Mouse (Mus musculus) myocyte (in vitro differentiated cells): ENCODE data around the gene Trappc10. TPM values are rescaled to one million over a fixed set of nuclear protein-coding genes. Genes with fewer than 3 reads are reported as not detected.
A peak's percentile ranks its signal among the peaks of the same experiment; 100 is the strongest.

Experiments
- H3K27me3 ChIP-seq: one replicate; pipeline ENCODE4 v1.6.1; 2011; ENCODE audit not compliant: control insufficient read depth, insufficient read depth, insufficient read length
- H3K36me3 ChIP-seq: one replicate; pipeline ENCODE4 v1.6.1; 2011; ENCODE audit not compliant: control insufficient read depth, insufficient read depth
- H3K4me2 ChIP-seq: one replicate; pipeline ENCODE4 v1.6.1; 2011; ENCODE audit warnings: low read depth, control low read depth
- H3K4me3 ChIP-seq: one replicate; pipeline ENCODE4 v1.5.1; 2011; ENCODE audit warnings: mild to moderate bottlenecking, control low read depth, moderate library complexity
- H3K79me2 ChIP-seq: one replicate; pipeline ENCODE4 v1.6.1; 2011; ENCODE audit not compliant: control insufficient read depth, insufficient read depth
- H3ac ChIP-seq: one replicate; pipeline ENCODE4 v1.6.1; 2011; ENCODE audit not compliant: control insufficient read depth, insufficient read length
- CEBPB ChIP-seq: IDR thresholded peaks from 2 replicates; pipeline ENCODE4 v1.6.1; 2011; ENCODE audit warnings: mild to moderate bottlenecking, moderate library complexity; ENCODE audit not compliant: poor library complexity, insufficient read depth, severe bottlenecking
- E2F4 ChIP-seq: IDR thresholded peaks from one replicate; pipeline ENCODE4 v1.6.1; 2011; ENCODE audit warnings: mild to moderate bottlenecking, control low read depth, moderate library complexity; ENCODE audit not compliant: insufficient read depth
- MAX ChIP-seq: IDR thresholded peaks from one replicate; pipeline ENCODE4 v1.6.1; 2011; ENCODE audit warnings: low read depth, mild to moderate bottlenecking, control low read depth
- MYOD1 ChIP-seq, 3 experiments: IDR thresholded peaks; one replicate each; pipeline ENCODE4 v1.6.1; 2011; ENCODE audit warnings: control low read depth in 2 of 3, low read depth in 2 of 3, mild to moderate bottlenecking in 2 of 3, moderate library complexity in 1 of 3; ENCODE audit not compliant: insufficient read length in 2 of 3, control insufficient read depth in 1 of 3
- MYOG ChIP-seq, 3 experiments: IDR thresholded peaks; one replicate each; pipeline ENCODE4 v1.6.1; 2011; ENCODE audit warnings: control low read depth in 2 of 3, low read depth in 2 of 3, mild to moderate bottlenecking in 2 of 3; ENCODE audit not compliant: insufficient read length in 2 of 3, control insufficient read depth in 1 of 3, insufficient read depth in 1 of 3
- POLR2A ChIP-seq: IDR thresholded peaks from one replicate; pipeline ENCODE4 v1.6.1; 2011; ENCODE audit warnings: low read depth, mild to moderate bottlenecking, control low read depth, moderate library complexity; ENCODE audit not compliant: insufficient read length
- POLR2AphosphoS2 ChIP-seq: IDR thresholded peaks from one replicate; pipeline ENCODE4 v1.6.1; 2011; ENCODE audit warnings: low read depth, control low read depth; ENCODE audit not compliant: insufficient read length
- REST ChIP-seq: IDR thresholded peaks from one replicate; pipeline ENCODE4 v1.6.1; 2011; ENCODE audit warnings: mild to moderate bottlenecking, control low read depth, moderate library complexity; ENCODE audit not compliant: insufficient read depth, insufficient read length
- SRF ChIP-seq: IDR thresholded peaks from one replicate; pipeline ENCODE4 v1.6.1; 2011; ENCODE audit warnings: low read depth; ENCODE audit not compliant: control insufficient read depth, insufficient read length
- TCF12 ChIP-seq: IDR thresholded peaks from one replicate; pipeline ENCODE4 v1.6.1; 2011; ENCODE audit warnings: mild to moderate bottlenecking, control low read depth; ENCODE audit not compliant: poor library complexity, insufficient read depth, severe bottlenecking
- TCF3 ChIP-seq: IDR thresholded peaks from one replicate; pipeline ENCODE4 v1.6.1; 2011; ENCODE audit warnings: low read depth, control low read depth; ENCODE audit not compliant: insufficient read length
- USF1 ChIP-seq: IDR thresholded peaks from one replicate; pipeline ENCODE4 v1.6.1; 2011; ENCODE audit warnings: low read depth, mild to moderate bottlenecking, control low read depth, moderate library complexity
- polyA plus RNA-seq: library from polyadenylated mRNA; unstranded; fragments of >200 nt; fragmentation: generic; extraction: Trizol; gene quantifications from one replicate; pipeline ENCODE4 v1.2.1, GENCODE M21; 2012; ENCODE audit warnings: missing spikeins

The Trappc10 gene
- polyA plus RNA-seq, 1 experiment = 24.6 TPM

DNA sequence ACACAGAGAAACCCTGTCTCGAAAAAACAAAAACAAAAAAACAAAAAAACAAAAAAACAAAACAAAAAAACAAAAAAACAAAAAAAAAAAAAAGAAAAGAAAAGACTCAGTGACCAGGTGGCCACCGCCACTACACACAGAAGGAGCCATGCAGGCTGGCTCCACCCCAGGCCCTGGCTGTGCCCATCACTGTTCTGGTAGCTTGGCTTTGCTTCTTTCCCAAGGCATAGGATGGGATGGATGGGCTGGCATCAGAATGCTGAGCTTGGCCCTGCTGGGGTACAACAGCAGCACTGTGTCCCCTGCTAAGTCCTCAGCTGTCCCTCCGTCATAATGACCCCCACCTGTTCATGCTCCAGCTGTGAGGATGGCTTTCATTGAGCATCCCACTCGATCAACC lies 44.5 kb upstream of the Trappc10 start:
- H3K4me3 ChIP-seq = no peak overlapping the region
- no peaks in the 10 kb centered on the region for H3K27me3 ChIP-seq
- no peak overlapping the region for H3ac ChIP-seq
- H3K79me2 ChIP-seq = peaks cover 8% of the 10 kb centered on the region
- TF ChIP-seq MYOD1 (IDR thresholded peaks at IDR 0.05; ENCODE audit: control insufficient read depth in 1 of 3, insufficient read length in 2 of 3, low read depth in 2 of 3) (peak in 1 of 3 experiments; percentile 69), MYOG (IDR thresholded peaks at IDR 0.05; ENCODE audit: control insufficient read depth in 1 of 3, insufficient read depth in 1 of 3, insufficient read length in 2 of 3, low read depth in 2 of 3) (peak in 1 of 3 experiments; percentile 11), USF1 (no peak)
- no peaks in the 10 kb centered on the region for H3K36me3 ChIP-seq
- no peak overlapping the region for H3K4me2 ChIP-seq

DNA sequence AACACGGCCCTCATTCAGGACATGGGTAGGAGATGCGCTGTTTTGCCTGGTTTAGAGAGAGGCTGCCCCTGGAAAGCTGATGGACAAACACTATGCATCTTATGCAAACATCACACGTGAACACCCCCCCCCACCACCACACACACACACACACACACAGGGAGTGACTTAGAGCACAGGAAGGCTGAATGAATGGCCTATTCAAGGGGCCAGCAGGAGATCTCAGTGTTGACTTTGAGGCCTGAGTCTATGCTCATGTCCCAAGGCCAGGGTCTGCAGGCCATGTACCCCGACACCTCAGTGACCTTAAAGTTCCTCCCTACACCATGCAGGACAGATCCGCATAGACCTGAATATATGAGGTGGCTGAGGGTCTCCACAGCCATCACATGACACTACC lies 43.7 kb upstream of the Trappc10 start:
- Histone ChIP-seq H3K4me2 (no peak overlapping the region), H3K4me3 (no peak overlapping the region), H3K79me2 (peaks cover 8% of the 10 kb centered on the region), H3K36me3 (no peaks in the 10 kb centered on the region), H3ac (no peak overlapping the region), H3K27me3 (no peaks in the 10 kb centered on the region)
- no peak for TF ChIP-seq E2F4
- no peak for TF ChIP-seq POLR2AphosphoS2
- TF ChIP-seq MYOG (IDR thresholded peaks at IDR 0.05; ENCODE audit: control insufficient read depth in 1 of 3, insufficient read depth in 1 of 3, insufficient read length in 2 of 3, low read depth in 2 of 3) = no peak

DNA sequence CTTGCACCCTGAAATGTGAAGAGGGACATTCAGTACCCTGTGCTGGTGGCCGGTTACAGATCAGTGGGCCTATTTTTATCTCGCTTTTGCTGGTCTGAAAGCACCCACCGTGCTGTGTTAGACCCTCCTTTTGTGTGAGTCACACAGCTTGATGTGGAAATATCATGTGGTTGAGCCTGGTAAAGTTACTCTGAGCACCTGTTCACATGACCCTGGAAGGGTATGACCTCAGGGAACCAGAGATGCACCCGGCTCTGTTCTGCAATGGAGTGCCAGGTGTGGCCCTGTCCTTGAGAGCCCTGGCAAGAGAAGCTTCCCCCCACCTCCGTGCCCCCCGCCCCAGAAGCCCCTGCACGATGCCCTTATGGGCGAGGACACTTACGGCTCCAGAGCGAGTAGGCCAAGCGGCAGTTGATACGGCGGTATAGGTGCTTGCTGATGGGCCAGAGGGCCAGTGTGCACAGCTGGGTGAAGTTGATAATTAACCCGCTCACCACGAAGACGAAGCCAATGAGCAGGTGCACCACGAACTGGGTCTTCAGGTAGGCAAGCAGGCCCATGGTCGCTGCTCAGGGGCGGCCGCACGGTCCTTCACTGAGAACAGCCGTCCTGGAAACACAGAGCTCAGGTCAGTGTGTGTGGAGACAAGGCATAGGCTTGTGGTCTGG lies 43.2 kb upstream of the Trappc10 start:
- no peaks in the 10 kb centered on the region for H3K36me3 ChIP-seq

DNA sequence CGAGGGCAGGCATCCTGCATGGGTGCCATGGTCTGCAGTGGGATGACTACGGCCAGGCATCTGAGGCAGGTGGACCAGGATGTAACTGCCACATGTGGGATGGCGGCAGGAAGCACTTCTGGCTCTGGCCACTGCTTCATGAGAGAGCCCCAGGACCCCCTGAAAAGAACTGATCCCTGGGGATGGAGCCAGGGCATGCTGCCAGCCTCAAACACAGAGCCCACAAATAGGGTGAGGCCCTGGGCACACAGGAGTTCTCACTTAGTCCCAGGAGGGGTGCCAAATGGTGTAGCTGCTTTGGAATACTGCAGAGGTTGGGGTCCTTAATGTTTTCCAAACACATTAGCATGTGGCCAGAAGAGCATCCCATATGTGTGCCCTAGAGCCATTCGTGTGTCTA lies 41.5 kb upstream of the Trappc10 start:
- Histone ChIP-seq H3K4me3 (no peak overlapping the region), H3K79me2 (no peaks in the 10 kb centered on the region), H3K36me3 (no peaks in the 10 kb centered on the region), H3K4me2 (no peak overlapping the region), H3ac (no peak overlapping the region), H3K27me3 (no peaks in the 10 kb centered on the region)
- no peak for TF ChIP-seq MYOG (IDR thresholded peaks at IDR 0.05; ENCODE audit: control insufficient read depth in 1 of 3, insufficient read depth in 1 of 3, insufficient read length in 2 of 3, low read depth in 2 of 3)
- TF ChIP-seq TCF3 = no peak
- no peak for TF ChIP-seq REST
- no peak for TF ChIP-seq TCF12
- no peak for TF ChIP-seq MYOD1 (IDR thresholded peaks at IDR 0.05; ENCODE audit: control insufficient read depth in 1 of 3, insufficient read length in 2 of 3, low read depth in 2 of 3)
- TF ChIP-seq CEBPB = no peak
- no peak for TF ChIP-seq MAX
- no peak for TF ChIP-seq E2F4
- TF ChIP-seq SRF = no peak
- TF ChIP-seq POLR2A = no peak
- TF ChIP-seq POLR2AphosphoS2 = no peak

More for the DNA sequence above, 43.2 kb upstream of the Trappc10 start:
- no peak overlapping the region for H3K4me3 ChIP-seq
- no peaks in the 10 kb centered on the region for H3K27me3 ChIP-seq
- no peak overlapping the region for H3K4me2 ChIP-seq
- TF ChIP-seq REST = no peak
- TF ChIP-seq MAX = no peak
- peak in 2 of 3 experiments; percentile 22 to 37 for TF ChIP-seq MYOG (IDR thresholded peaks at IDR 0.05; ENCODE audit: control insufficient read depth in 1 of 3, insufficient read depth in 1 of 3, insufficient read length in 2 of 3, low read depth in 2 of 3)
- peak in 2 of 3 experiments; percentile 31 to 71 for TF ChIP-seq MYOD1 (IDR thresholded peaks at IDR 0.05; ENCODE audit: control insufficient read depth in 1 of 3, insufficient read length in 2 of 3, low read depth in 2 of 3)
- TF ChIP-seq TCF3 = no peak
- TF ChIP-seq CEBPB = no peak
- TF ChIP-seq E2F4 = no peak
- no peak overlapping the region for H3ac ChIP-seq
- H3K79me2 ChIP-seq = peaks cover 8% of the 10 kb centered on the region

DNA sequence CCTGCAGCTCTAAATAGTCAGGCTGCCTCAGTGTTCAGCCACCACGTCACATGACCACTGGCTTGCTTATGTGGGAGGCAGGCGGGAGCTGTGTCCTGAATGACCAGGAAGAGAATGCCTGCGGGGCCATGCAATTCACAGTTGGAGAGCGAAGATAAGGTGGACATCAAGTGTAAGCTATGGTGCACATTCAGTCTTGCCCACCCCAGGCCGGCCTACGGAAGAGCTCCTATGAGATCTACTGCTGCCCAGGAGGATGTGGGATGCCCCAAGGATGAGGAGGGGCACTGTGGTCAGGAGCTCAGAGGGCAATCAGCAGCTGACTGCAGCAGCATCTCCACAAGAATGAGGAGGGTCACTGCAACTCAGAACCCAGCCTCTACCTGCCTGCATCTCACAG lies 41.0 kb upstream of the Trappc10 start:
- H3K36me3 ChIP-seq = peaks cover 4% of the 10 kb centered on the region
- H3ac ChIP-seq = no peak overlapping the region
- no peak for TF ChIP-seq E2F4
- no peak for TF ChIP-seq TCF12
- TF ChIP-seq POLR2AphosphoS2 = no peak
- TF ChIP-seq SRF = no peak
- no peak for TF ChIP-seq REST
- TF ChIP-seq MAX = no peak
- no peak for TF ChIP-seq USF1
- TF ChIP-seq MYOD1 (IDR thresholded peaks at IDR 0.05; ENCODE audit: control insufficient read depth in 1 of 3, insufficient read length in 2 of 3, low read depth in 2 of 3) = no peak
- TF ChIP-seq TCF3 = no peak
- TF ChIP-seq CEBPB = no peak
- H3K27me3 ChIP-seq = no peaks in the 10 kb centered on the region
- no peak overlapping the region for H3K4me2 ChIP-seq
- H3K4me3 ChIP-seq = no peak overlapping the region
- no peaks in the 10 kb centered on the region for H3K79me2 ChIP-seq
